Mouse (Mus musculus) myocyte (in vitro differentiated cells): ENCODE measurements around the gene Ptpn22. TPM values are rescaled to one million over a fixed set of nuclear protein-coding genes. Genes with fewer than 3 reads are reported as not detected.

ENCODE experiments used
- H3K27me3 ChIP-seq: one replicate; pipeline ENCODE4 v1.6.1; 2011; ENCODE audit not compliant: control insufficient read depth, insufficient read depth, insufficient read length
- H3K36me3 ChIP-seq: one replicate; pipeline ENCODE4 v1.6.1; 2011; ENCODE audit not compliant: control insufficient read depth, insufficient read depth
- H3K4me2 ChIP-seq: one replicate; pipeline ENCODE4 v1.6.1; 2011; ENCODE audit warnings: low read depth, control low read depth
- H3K4me3 ChIP-seq: one replicate; pipeline ENCODE4 v1.5.1; 2011; ENCODE audit warnings: mild to moderate bottlenecking, control low read depth, moderate library complexity
- H3K79me2 ChIP-seq: one replicate; pipeline ENCODE4 v1.6.1; 2011; ENCODE audit not compliant: control insufficient read depth, insufficient read depth
- H3ac ChIP-seq: one replicate; pipeline ENCODE4 v1.6.1; 2011; ENCODE audit not compliant: control insufficient read depth, insufficient read length
- CEBPB ChIP-seq: IDR thresholded peaks from 2 replicates; pipeline ENCODE4 v1.6.1; 2011; ENCODE audit warnings: mild to moderate bottlenecking, moderate library complexity; ENCODE audit not compliant: poor library complexity, insufficient read depth, severe bottlenecking
- E2F4 ChIP-seq: IDR thresholded peaks from one replicate; pipeline ENCODE4 v1.6.1; 2011; ENCODE audit warnings: mild to moderate bottlenecking, control low read depth, moderate library complexity; ENCODE audit not compliant: insufficient read depth
- MAX ChIP-seq: IDR thresholded peaks from one replicate; pipeline ENCODE4 v1.6.1; 2011; ENCODE audit warnings: low read depth, mild to moderate bottlenecking, control low read depth
- MYOD1 ChIP-seq, 3 experiments: IDR thresholded peaks; one replicate each; pipeline ENCODE4 v1.6.1; 2011; ENCODE audit warnings: control low read depth in 2 of 3, low read depth in 2 of 3, mild to moderate bottlenecking in 2 of 3, moderate library complexity in 1 of 3; ENCODE audit not compliant: insufficient read length in 2 of 3, control insufficient read depth in 1 of 3
- MYOG ChIP-seq, 3 experiments: IDR thresholded peaks; one replicate each; pipeline ENCODE4 v1.6.1; 2011; ENCODE audit warnings: control low read depth in 2 of 3, low read depth in 2 of 3, mild to moderate bottlenecking in 2 of 3; ENCODE audit not compliant: insufficient read length in 2 of 3, control insufficient read depth in 1 of 3, insufficient read depth in 1 of 3
- POLR2A ChIP-seq: IDR thresholded peaks from one replicate; pipeline ENCODE4 v1.6.1; 2011; ENCODE audit warnings: low read depth, mild to moderate bottlenecking, control low read depth, moderate library complexity; ENCODE audit not compliant: insufficient read length
- POLR2AphosphoS2 ChIP-seq: IDR thresholded peaks from one replicate; pipeline ENCODE4 v1.6.1; 2011; ENCODE audit warnings: low read depth, control low read depth; ENCODE audit not compliant: insufficient read length
- REST ChIP-seq: IDR thresholded peaks from one replicate; pipeline ENCODE4 v1.6.1; 2011; ENCODE audit warnings: mild to moderate bottlenecking, control low read depth, moderate library complexity; ENCODE audit not compliant: insufficient read depth, insufficient read length
- SRF ChIP-seq: IDR thresholded peaks from one replicate; pipeline ENCODE4 v1.6.1; 2011; ENCODE audit warnings: low read depth; ENCODE audit not compliant: control insufficient read depth, insufficient read length
- TCF12 ChIP-seq: IDR thresholded peaks from one replicate; pipeline ENCODE4 v1.6.1; 2011; ENCODE audit warnings: mild to moderate bottlenecking, control low read depth; ENCODE audit not compliant: poor library complexity, insufficient read depth, severe bottlenecking
- TCF3 ChIP-seq: IDR thresholded peaks from one replicate; pipeline ENCODE4 v1.6.1; 2011; ENCODE audit warnings: low read depth, control low read depth; ENCODE audit not compliant: insufficient read length
- USF1 ChIP-seq: IDR thresholded peaks from one replicate; pipeline ENCODE4 v1.6.1; 2011; ENCODE audit warnings: low read depth, mild to moderate bottlenecking, control low read depth, moderate library complexity
- polyA plus RNA-seq: library from polyadenylated mRNA; unstranded; fragments of >200 nt; fragmentation: generic; extraction: Trizol; gene quantifications from one replicate; pipeline ENCODE4 v1.2.1, GENCODE M21; 2012; ENCODE audit warnings: missing spikeins

Gene Ptpn22
- polyA plus RNA-seq, 1 experiment, result 5.3 TPM

DNA sequence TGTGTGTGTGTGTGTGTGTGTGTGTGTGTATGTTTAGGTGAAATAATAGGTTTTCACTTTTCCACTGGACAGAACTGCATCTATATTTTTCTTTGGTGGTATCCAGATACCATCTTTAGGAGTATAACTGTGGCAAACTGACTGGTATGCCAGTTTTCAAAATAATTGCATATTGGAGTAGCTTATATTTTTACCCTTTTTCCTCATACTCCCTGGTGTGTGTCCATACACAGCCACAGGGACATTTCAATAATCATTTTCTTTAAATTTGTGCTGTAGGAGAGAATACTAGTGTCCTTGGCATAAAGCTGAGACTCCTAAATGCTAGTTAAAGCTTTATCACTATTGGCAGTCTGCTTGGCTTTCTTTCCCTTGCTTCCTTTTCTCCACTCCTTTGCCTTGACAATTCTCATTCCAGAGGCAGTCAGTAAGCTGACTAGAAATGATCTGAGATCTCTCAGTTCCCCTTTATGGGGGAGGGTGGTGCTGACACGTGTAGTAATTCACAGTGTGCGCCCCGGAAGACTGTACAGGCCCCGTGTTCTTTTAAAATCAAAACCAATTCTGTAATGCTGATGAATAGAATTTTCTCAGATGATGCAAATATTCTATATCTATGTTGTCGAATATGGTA lies 56.7 kb downstream of the Ptpn22 start:
- TF ChIP-seq POLR2AphosphoS2 (no peak), REST (no peak), SRF (no peak), MYOG (IDR thresholded peaks at IDR 0.05; ENCODE audit: control insufficient read depth in 1 of 3, insufficient read depth in 1 of 3, insufficient read length in 2 of 3, low read depth in 2 of 3) (no peak), MAX (no peak), CEBPB (no peak), MYOD1 (IDR thresholded peaks at IDR 0.05; ENCODE audit: control insufficient read depth in 1 of 3, insufficient read length in 2 of 3, low read depth in 2 of 3) (no peak), E2F4 (no peak), USF1 (no peak), TCF3 (no peak), POLR2A (no peak), TCF12 (no peak)
- H3K4me2 ChIP-seq, result peak overlapping the region; percentile 96
- H3K27me3 ChIP-seq, result no peaks in the 10 kb centered on the region
- peaks cover 6% of the 10 kb centered on the region for H3K36me3 ChIP-seq
- peaks cover 62% of the 10 kb centered on the region for H3K79me2 ChIP-seq
- no peak overlapping the region for H3ac ChIP-seq
- H3K4me3 ChIP-seq, result peak overlapping the region; percentile 95

DNA sequence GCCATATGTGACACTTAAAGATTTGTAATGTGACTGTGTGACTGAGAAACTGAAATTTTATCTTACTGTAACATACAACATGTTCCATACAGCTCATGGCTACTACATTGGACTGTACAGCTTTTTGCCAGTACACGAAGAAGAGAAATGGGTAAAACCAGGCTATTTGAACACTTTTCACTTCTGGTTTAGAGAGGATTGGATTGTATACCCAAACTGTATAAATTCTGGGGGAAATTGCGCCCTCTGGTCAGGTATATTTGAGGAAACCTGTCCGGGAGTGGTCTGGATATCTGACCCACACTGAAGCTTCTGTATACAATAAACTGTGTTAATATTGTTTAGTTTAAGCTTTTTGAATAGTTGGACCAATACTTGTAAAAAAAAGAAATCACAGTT lies 57.2 kb downstream of the Ptpn22 start:
- TF ChIP-seq TCF3, result no peak
- TF ChIP-seq USF1, result no peak
- TF ChIP-seq POLR2AphosphoS2, result no peak
- TF ChIP-seq MYOD1 (IDR thresholded peaks at IDR 0.05; ENCODE audit: control insufficient read depth in 1 of 3, insufficient read length in 2 of 3, low read depth in 2 of 3), result no peak
- TF ChIP-seq CEBPB, result no peak
- TF ChIP-seq POLR2A, result no peak
- no peak for TF ChIP-seq MYOG (IDR thresholded peaks at IDR 0.05; ENCODE audit: control insufficient read depth in 1 of 3, insufficient read depth in 1 of 3, insufficient read length in 2 of 3, low read depth in 2 of 3)
- TF ChIP-seq TCF12, result no peak
- Histone ChIP-seq H3K4me3 (peak overlapping the region; percentile 95), H3K27me3 (no peaks in the 10 kb centered on the region), H3K4me2 (peak overlapping the region; percentile 96), H3K36me3 (peaks cover 6% of the 10 kb centered on the region), H3K79me2 (peaks cover 67% of the 10 kb centered on the region), H3ac (no peak overlapping the region)

DNA sequence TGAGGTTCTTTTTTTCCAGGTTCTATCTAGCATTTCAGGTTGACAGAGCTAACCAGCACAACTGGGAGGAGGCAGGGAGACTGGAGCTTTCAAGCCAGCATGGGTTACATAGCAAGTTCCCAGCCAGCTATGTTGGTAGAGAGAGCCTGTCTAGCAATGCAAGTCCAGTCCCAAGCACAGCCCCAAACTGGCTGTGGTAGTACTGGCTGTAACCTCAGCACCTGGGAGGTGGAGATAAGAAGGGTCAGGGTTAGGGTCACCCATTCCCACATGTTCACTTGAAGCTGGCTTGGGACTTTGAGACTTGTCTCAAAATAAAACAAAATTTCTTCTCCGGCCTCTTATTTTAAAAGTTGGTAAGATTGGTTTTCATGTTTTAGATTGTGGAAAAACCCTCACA lies 60.5 kb downstream of the Ptpn22 start:
- TF ChIP-seq E2F4, result no peak
- no peak for TF ChIP-seq POLR2A
- no peak for TF ChIP-seq REST
- no peak for TF ChIP-seq TCF3
- TF ChIP-seq MYOD1 (IDR thresholded peaks at IDR 0.05; ENCODE audit: control insufficient read depth in 1 of 3, insufficient read length in 2 of 3, low read depth in 2 of 3), result no peak
- no peak for TF ChIP-seq TCF12
- TF ChIP-seq POLR2AphosphoS2, result no peak
- TF ChIP-seq SRF, result no peak
- TF ChIP-seq MAX, result no peak
- no peak for TF ChIP-seq USF1
- TF ChIP-seq MYOG (IDR thresholded peaks at IDR 0.05; ENCODE audit: control insufficient read depth in 1 of 3, insufficient read depth in 1 of 3, insufficient read length in 2 of 3, low read depth in 2 of 3), result no peak
- TF ChIP-seq CEBPB, result no peak
- no peaks in the 10 kb centered on the region for H3K27me3 ChIP-seq

DNA sequence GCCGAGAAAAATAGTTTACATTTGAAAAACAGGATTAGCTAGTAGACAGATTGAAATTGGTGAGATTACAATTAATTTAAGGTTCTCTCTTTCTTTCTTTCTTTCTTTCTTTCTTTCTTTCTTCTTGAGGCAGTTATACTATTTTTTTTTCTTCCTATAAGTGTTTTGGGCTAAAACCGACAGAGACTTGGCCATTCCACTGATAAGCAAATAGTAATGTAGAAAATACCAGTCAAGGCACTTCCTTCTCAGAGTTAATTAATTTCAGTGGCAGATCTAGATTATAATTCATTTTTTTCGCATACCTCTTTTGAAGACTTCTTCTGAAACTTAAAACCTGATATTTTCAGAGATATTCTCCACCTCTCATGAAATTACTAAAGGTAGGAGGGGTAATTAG lies 65.7 kb downstream of the Ptpn22 start:
- Histone ChIP-seq H3K4me2 (no peak overlapping the region), H3K4me3 (no peak overlapping the region), H3K79me2 (peaks cover 96% of the 10 kb centered on the region), H3K27me3 (no peaks in the 10 kb centered on the region), H3ac (no peak overlapping the region), H3K36me3 (peaks cover 15% of the 10 kb centered on the region)
- no peak for TF ChIP-seq MAX
- TF ChIP-seq USF1, result no peak
- no peak for TF ChIP-seq POLR2A
- no peak for TF ChIP-seq MYOG (IDR thresholded peaks at IDR 0.05; ENCODE audit: control insufficient read depth in 1 of 3, insufficient read depth in 1 of 3, insufficient read length in 2 of 3, low read depth in 2 of 3)
- no peak for TF ChIP-seq TCF3
- TF ChIP-seq POLR2AphosphoS2, result no peak
- TF ChIP-seq E2F4, result no peak
- no peak for TF ChIP-seq SRF
- TF ChIP-seq TCF12, result no peak
- no peak for TF ChIP-seq MYOD1 (IDR thresholded peaks at IDR 0.05; ENCODE audit: control insufficient read depth in 1 of 3, insufficient read length in 2 of 3, low read depth in 2 of 3)
- TF ChIP-seq REST, result no peak

More for the DNA sequence above, 60.5 kb downstream of the Ptpn22 start:
- no peak overlapping the region for H3K4me2 ChIP-seq
- H3K36me3 ChIP-seq, result peaks cover 6% of the 10 kb centered on the region
- H3K4me3 ChIP-seq, result no peak overlapping the region
- H3K79me2 ChIP-seq, result peaks cover 97% of the 10 kb centered on the region
- H3ac ChIP-seq, result no peak overlapping the region
